Mouse (Mus musculus) right cerebral cortex, postnatal 4 days (tissue): ENCODE results near the gene Rhox7a.
"Not testable (repeated sequence)": the region's sequence is repeated elsewhere in the genome, so short reads cannot be mapped to it uniquely, and the experiment has no call there.

Experiments used
- DNase-seq: peaks from one replicate; pipeline ENCODE4 v3.0.0-alpha.2; 2022

The Rhox7a gene

DNA sequence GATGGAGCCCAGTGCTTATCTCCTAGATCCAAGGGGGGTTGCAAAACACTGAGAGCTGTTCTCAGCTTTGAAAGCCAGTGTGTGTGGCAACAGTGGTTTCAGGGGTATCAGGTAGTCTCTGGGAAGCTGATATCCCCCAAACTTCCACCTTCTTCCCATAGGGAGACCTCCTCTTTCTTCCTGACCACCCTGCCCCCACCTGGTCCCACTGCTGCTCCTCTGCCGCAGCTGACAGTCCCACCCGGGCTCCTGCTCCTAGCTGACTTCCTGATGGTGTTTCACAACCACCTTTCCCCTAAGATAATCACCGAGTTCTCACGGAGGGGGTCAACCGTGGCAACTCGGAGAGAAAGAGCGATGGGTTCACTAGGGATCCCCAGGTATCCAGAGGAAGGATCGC, at the start of gene Rhox7a:
Gene Rhox7a (plus strand): TSS at position 301 of the 400 bp plus-strand sequence.
- DNase-seq: not testable (repeated sequence)

GRCm38 (mm10) chrX:37807286-37808080, 24.0 kb upstream of the Rhox7a start:
- DNase-seq: no peak

DNA sequence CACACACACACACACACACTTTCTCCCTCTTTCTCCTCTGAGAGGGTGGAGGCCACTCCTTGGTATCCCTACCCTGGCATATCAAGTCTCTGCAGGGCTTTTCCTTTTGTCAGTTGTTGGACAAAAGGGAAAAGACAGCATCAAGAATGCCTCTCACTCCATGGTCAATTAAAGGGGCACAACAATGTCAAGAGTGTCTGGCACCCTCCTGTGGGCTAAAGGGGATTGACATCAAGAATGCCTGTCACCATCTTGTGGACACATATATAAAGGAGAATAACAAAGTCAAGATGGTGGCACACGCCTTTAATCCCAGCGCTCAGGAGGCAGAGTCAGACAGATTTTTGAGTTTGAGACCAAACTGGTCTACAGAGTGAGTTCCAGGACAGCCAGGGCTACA, 22.1 kb upstream of the Rhox7a start:
- DNase-seq: no peak

GRCm38 (mm10) chrX:37811179-37811578, 20.3 kb upstream of the Rhox7a start:
- peak; percentile 26 for DNase-seq

DNA sequence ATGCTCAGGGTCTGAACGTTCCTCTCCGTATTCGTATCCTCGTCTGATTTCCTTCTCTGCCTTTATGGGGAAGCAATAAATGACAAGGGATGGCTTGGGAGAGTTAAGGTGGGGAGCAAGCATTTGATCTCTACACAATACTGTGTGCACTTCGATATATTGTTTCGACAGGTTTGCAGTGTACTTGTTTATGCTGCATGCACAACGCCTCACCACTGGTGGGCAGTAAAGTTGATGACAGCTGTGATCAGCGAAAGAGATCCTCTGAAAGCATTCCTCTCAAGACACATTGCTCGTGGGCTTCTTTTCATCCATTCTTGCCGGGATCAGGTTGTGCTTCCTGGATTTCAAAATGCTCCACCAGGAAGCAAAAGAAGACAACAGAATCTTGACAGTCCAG, 15.8 kb upstream of the Rhox7a start:
- no peak for DNase-seq

GRCm38 (mm10) chrX:37826610-37827009, 4.9 kb upstream of the Rhox7a start, which contains the start of gene Rhox6:
TSS of gene Rhox6 (plus strand) at chrX:37826910.
- DNase-seq: not testable (repeated sequence)

DNA sequence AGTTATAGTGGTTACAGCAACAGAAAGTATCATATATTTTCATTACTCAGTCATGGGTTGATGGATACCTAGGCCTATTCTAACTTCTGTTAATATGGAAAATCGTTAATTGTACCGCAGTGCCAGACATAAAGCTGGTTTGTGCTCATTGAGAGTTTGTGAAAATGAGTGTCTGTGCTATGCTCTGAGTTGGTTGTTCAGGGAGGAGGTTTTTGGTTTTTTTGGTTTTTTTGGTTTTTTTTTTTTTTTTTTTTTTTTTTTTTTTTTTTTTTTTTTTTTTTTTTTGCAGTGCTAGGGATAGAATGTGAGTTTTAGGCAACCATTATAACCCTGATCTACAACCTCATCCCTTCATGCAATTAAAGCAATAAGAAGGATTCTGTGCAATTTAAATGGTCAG, 40.2 kb downstream of the Rhox7a start:
- no peak for DNase-seq

DNA sequence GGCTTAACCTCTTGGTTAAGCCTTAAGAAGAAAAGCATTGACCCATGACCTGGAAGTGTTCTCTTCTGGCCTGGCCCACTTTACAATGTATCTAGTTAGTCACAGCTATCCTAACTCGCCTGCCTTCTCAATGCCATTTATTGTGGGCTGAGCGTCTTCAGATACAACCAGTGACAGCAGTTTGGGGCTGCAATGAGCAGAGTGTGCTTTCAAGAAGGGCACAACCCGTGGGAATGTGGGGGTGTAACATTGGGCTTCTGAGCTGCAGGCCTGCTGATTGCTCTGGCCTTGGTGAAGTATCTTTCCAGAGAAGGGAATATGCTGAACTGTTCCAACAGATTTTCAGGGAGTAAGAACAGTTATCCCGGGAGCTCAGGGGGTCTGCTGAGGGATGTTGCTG, 47.4 kb downstream of the Rhox7a start, which contains the start of gene Rhox8:
Gene Rhox8 (minus strand): TSS at position 101 of the 400 bp plus-strand sequence.
- DNase-seq: no peak
